Mouse (Mus musculus): ENCODE measurements at regions not wholly inside any gene's neighbourhood (a gene's known extent, or its start where the extent isn't known, plus 50 kb on each side); places are given as distances from the start of the nearest gene placed in this dataset.

GRCm38 (mm10) chr8:8562268-8562667 lies 98.8 kb downstream of the Efnb2 start:
- intact Hi-C loops (cut with DNase I), result no loop called here
- peak in 1 of 2 experiments; percentile 24 for DNase-seq (ENCODE audit: low spot score in 2 of 2)

GRCm38 (mm10) chr8:8558050-8558449 lies 103.0 kb downstream of the Efnb2 start:
- intact Hi-C loops (cut with DNase I), result no loop called here
- DNase-seq (ENCODE audit: low spot score in 2 of 2), result no peak

GRCm38 (mm10) chr8:8556152-8556551 lies 104.9 kb downstream of the Efnb2 start:
- intact Hi-C loops (cut with DNase I), result no loop called here
- no peak for DNase-seq (ENCODE audit: low spot score in 2 of 2)

GRCm38 (mm10) chr8:8554691-8555090 lies 106.4 kb downstream of the Efnb2 start:
- no peak for DNase-seq (ENCODE audit: low spot score in 2 of 2)
- intact Hi-C loops (cut with DNase I), result no loop called here

- DNase-seq (ENCODE audit: low spot score in 2 of 2), result no peak
These were observed 108.3 kb downstream of the Efnb2 start for GRCm38 (mm10) chr8:8552779-8553178.

GRCm38 (mm10) chr8:8536626-8537025 lies 124.4 kb downstream of the Efnb2 start:
- no peak for DNase-seq (ENCODE audit: low spot score in 2 of 2)
- intact Hi-C loops (cut with DNase I), result no loop called here

More at GRCm38 (mm10) chr8:8552779-8553178, 108.3 kb downstream of the Efnb2 start:
- intact Hi-C loops (cut with DNase I), result no loop called here

GRCm38 (mm10) chr8:8534787-8535186 lies 126.3 kb downstream of the Efnb2 start:
- DNase-seq (ENCODE audit: low spot score in 2 of 2), result no peak
- intact Hi-C loops (cut with DNase I), result no loop called here

GRCm38 (mm10) chr8:8532907-8533306 lies 128.1 kb downstream of the Efnb2 start:
- intact Hi-C loops (cut with DNase I), result no loop called here
- DNase-seq (ENCODE audit: low spot score in 2 of 2), result no peak

GRCm38 (mm10) chr8:8530540-8530939 lies 130.5 kb downstream of the Efnb2 start:
- peak in 1 of 2 experiments; percentile 32 for DNase-seq (ENCODE audit: low spot score in 2 of 2)
- intact Hi-C loops (cut with DNase I), result no loop called here

GRCm38 (mm10) chr8:8521532-8521931 lies 139.5 kb downstream of the Efnb2 start:
- no peak for DNase-seq (ENCODE audit: low spot score in 2 of 2)
- intact Hi-C loops (cut with DNase I), result no loop called here

- intact Hi-C loops (cut with DNase I), result no loop called here
- DNase-seq (ENCODE audit: low spot score in 2 of 2), result peak; percentile 44 to 94
These were observed 141.3 kb downstream of the Efnb2 start for GRCm38 (mm10) chr8:8519772-8520191.

- no peak for DNase-seq (ENCODE audit: low spot score in 2 of 2)
- intact Hi-C loops (cut with DNase I), result no loop called here
These were observed 143.4 kb downstream of the Efnb2 start for GRCm38 (mm10) chr8:8517599-8517998.

GRCm38 (mm10) chr8:8516272-8516671 lies 144.8 kb downstream of the Efnb2 start:
- intact Hi-C loops (cut with DNase I), result no loop called here
- DNase-seq (ENCODE audit: low spot score in 2 of 2), result no peak

GRCm38 (mm10) chr8:8499921-8500320 lies 161.1 kb downstream of the Efnb2 start:
- intact Hi-C loops (cut with DNase I), result no loop called here
- peak in 1 of 2 experiments; percentile 38 for DNase-seq (ENCODE audit: low spot score in 2 of 2)

GRCm38 (mm10) chr8:8498753-8499152 lies 162.3 kb downstream of the Efnb2 start:
- DNase-seq (ENCODE audit: low spot score in 2 of 2), result no peak
- intact Hi-C loops (cut with DNase I), result no loop called here

GRCm38 (mm10) chr8:8495472-8495871 lies 165.6 kb downstream of the Efnb2 start:
- intact Hi-C loops (cut with DNase I), result no loop called here
- peak in 1 of 2 experiments; percentile 25 for DNase-seq (ENCODE audit: low spot score in 2 of 2)

GRCm38 (mm10) chr8:8494281-8494680 lies 166.8 kb downstream of the Efnb2 start:
- no peak for DNase-seq (ENCODE audit: low spot score in 2 of 2)
- intact Hi-C loops (cut with DNase I), result no loop called here

GRCm38 (mm10) chr8:8491908-8492307 lies 169.1 kb downstream of the Efnb2 start:
- intact Hi-C loops (cut with DNase I), result no loop called here

GRCm38 (mm10) chr8:8489784-8490183 lies 171.3 kb downstream of the Efnb2 start:
- intact Hi-C loops (cut with DNase I), result no loop called here
- no peak for DNase-seq (ENCODE audit: low spot score in 2 of 2)

More at GRCm38 (mm10) chr8:8491908-8492307, 169.1 kb downstream of the Efnb2 start:
- peak in 1 of 2 experiments; percentile 23 for DNase-seq (ENCODE audit: low spot score in 2 of 2)

- intact Hi-C loops (cut with DNase I), result no loop called here
These were observed 172.1 kb downstream of the Efnb2 start for GRCm38 (mm10) chr8:8488695-8489571.

GRCm38 (mm10) chr8:8488191-8488694 lies 172.8 kb downstream of the Efnb2 start:
- intact Hi-C loops (cut with DNase I), result no loop called here

More at GRCm38 (mm10) chr8:8488695-8489571, 172.1 kb downstream of the Efnb2 start:
- peak; percentile 28 to 40 for DNase-seq (ENCODE audit: low spot score in 2 of 2)

More at GRCm38 (mm10) chr8:8488191-8488694, 172.8 kb downstream of the Efnb2 start:
- no peak for DNase-seq (ENCODE audit: low spot score in 2 of 2)
